Mouse (Mus musculus) lung, embryonic 14.5 days (tissue): Measurements from ENCODE around the gene Tnfrsf17. TPM values are rescaled to one million over a fixed set of nuclear protein-coding genes. Genes with fewer than 3 reads are reported as not detected.

Source experiments
- ATAC-seq: fragments of 200-750 bp; cut with Nextera tagmentation; 2 replicates; pipeline ENCODE4 v1.8.0; 2017; ENCODE audit warnings: mild to moderate bottlenecking, moderate TSS enrichment, moderate library complexity; ENCODE audit not compliant: insufficient read depth
- DNase-seq: peaks from one replicate; pipeline ENCODE4 v3.0.0-alpha.2; 2015
- H3K27ac ChIP-seq: fragments of 300-500 bp; sonication (generic); 2 replicates; pipeline ENCODE4 v1.5.1; 2014; ENCODE audit warnings: low read depth, mild to moderate bottlenecking, moderate library complexity
- H3K27me3 ChIP-seq: fragments of 300-500 bp; sonication (generic); 2 replicates; pipeline ENCODE4 v1.6.1; 2014; ENCODE audit warnings: low read length, control low read depth; ENCODE audit not compliant: insufficient read depth
- H3K36me3 ChIP-seq: fragments of 300-500 bp; sonication (generic); 2 replicates; pipeline ENCODE4 v1.6.1; 2014; ENCODE audit warnings: control low read depth; ENCODE audit not compliant: insufficient read depth
- H3K4me1 ChIP-seq: fragments of 300-500 bp; sonication (generic); 2 replicates; pipeline ENCODE4 v1.6.1; 2014; ENCODE audit warnings: antibody characterized with exemption, control low read depth; ENCODE audit not compliant: insufficient read depth
- H3K4me2 ChIP-seq: fragments of 300-500 bp; sonication (generic); 2 replicates; pipeline ENCODE4 v1.6.1; 2014; ENCODE audit warnings: mild to moderate bottlenecking
- H3K4me3 ChIP-seq: fragments of 300-500 bp; sonication (generic); 2 replicates; pipeline ENCODE4 v1.5.1; 2014; ENCODE audit warnings: low read depth, low read length
- H3K9ac ChIP-seq: fragments of 300-500 bp; sonication (generic); 2 replicates; pipeline ENCODE4 v1.6.1; 2014
- H3K9me3 ChIP-seq: fragments of 300-500 bp; sonication (generic); 2 replicates; pipeline ENCODE4 v1.6.1; 2016; ENCODE audit warnings: low read depth, low read length, control low read depth
- CTCF ChIP-seq: IDR thresholded peaks from 2 replicates; pipeline ENCODE4 v1.5.1; 2016; ENCODE audit warnings: antibody characterized with exemption, low read depth
- WGBS: fragments of 180-500 bp; shearing (Covaris S2); extraction: QIAGEN DNeasy Blood & Tissue Kit; methylation state at CpG from one replicate; pipeline ENCODE4 v1.1.7; 2014; 5-methylcytosine and 5-hydroxymethylcytosine counted together
- polyA plus RNA-seq: library from polyadenylated mRNA; unstranded; fragments of >200 nt; fragmentation: Nextera tagmentation; extraction: Ambion mirVana; gene quantifications from 2 replicates; pipeline ENCODE4 v1.2.1, GENCODE M21; 2014

Gene Tnfrsf17
- polyA plus RNA-seq = not detected in 2 replicates

- no peak within 1 kb of the TSS for H3K27ac ChIP-seq
- H3K36me3 ChIP-seq = no peaks in the 10 kb centered on the region
- H3K4me3 ChIP-seq = no peak within 1 kb of the TSS
- ATAC-seq (no peak), DNase-seq (no peak)
- no peak within 1 kb of the TSS for H3K9ac ChIP-seq
- TF ChIP-seq CTCF = no peak
- 75% methylated on average over 7 of the region's 7 CpGs for WGBS
- no peak within 1 kb of the TSS for H3K4me2 ChIP-seq
- H3K4me1 ChIP-seq = no peaks in the 10 kb centered on the region
- no peaks in the 10 kb centered on the region for H3K9me3 ChIP-seq
- H3K27me3 ChIP-seq = no peaks in the 10 kb centered on the region
Observed at GRCm38 (mm10) chr16:11313512-11313911, at the start of gene Tnfrsf17. TSS of gene Tnfrsf17 (plus strand) at chr16:11313812.

- no peak for ATAC-seq
- WGBS = 82% methylated on average over 2 of the region's 2 CpGs
Observed at GRCm38 (mm10) chr16:11266556-11266955, 47.1 kb upstream of the Tnfrsf17 start.

GRCm38 (mm10) chr16:11269808-11270207, 43.8 kb upstream of the Tnfrsf17 start:
- no peak for TF ChIP-seq CTCF
- Histone ChIP-seq H3K27me3 (no peaks in the 10 kb centered on the region), H3K36me3 (no peaks in the 10 kb centered on the region), H3K9me3 (no peaks in the 10 kb centered on the region), H3K4me2 (no peak overlapping the region), H3K4me1 (no peaks in the 10 kb centered on the region), H3K9ac (no peak overlapping the region), H3K4me3 (no peak overlapping the region), H3K27ac (no peak overlapping the region)
- WGBS = 24% methylated on average over 6 of the region's 6 CpGs
- ATAC-seq (no peak), DNase-seq (no peak)

More at GRCm38 (mm10) chr16:11266556-11266955, 47.1 kb upstream of the Tnfrsf17 start:
- Histone ChIP-seq H3K4me3 (no peak overlapping the region), H3K27me3 (no peaks in the 10 kb centered on the region), H3K36me3 (no peaks in the 10 kb centered on the region), H3K4me1 (no peaks in the 10 kb centered on the region), H3K9ac (no peak overlapping the region), H3K4me2 (no peak overlapping the region), H3K9me3 (no peaks in the 10 kb centered on the region), H3K27ac (no peak overlapping the region)
- DNase-seq = no peak
- no peak for TF ChIP-seq CTCF

- no peak overlapping the region for H3K9ac ChIP-seq
- no peak overlapping the region for H3K4me2 ChIP-seq
- ATAC-seq (no peak), DNase-seq (no peak)
- H3K4me3 ChIP-seq = no peak overlapping the region
- no peak overlapping the region for H3K27ac ChIP-seq
- no peaks in the 10 kb centered on the region for H3K4me1 ChIP-seq
- no peaks in the 10 kb centered on the region for H3K9me3 ChIP-seq
- 70% methylated on average over 2 of the region's 2 CpGs for WGBS
- H3K27me3 ChIP-seq = no peaks in the 10 kb centered on the region
- TF ChIP-seq CTCF = no peak
- H3K36me3 ChIP-seq = no peaks in the 10 kb centered on the region
Observed at GRCm38 (mm10) chr16:11270642-11271041, 43.0 kb upstream of the Tnfrsf17 start.

- Histone ChIP-seq H3K4me2 (no peak overlapping the region), H3K4me1 (no peaks in the 10 kb centered on the region), H3K9ac (no peak overlapping the region), H3K4me3 (no peak overlapping the region), H3K9me3 (no peaks in the 10 kb centered on the region), H3K27ac (no peak overlapping the region), H3K27me3 (no peaks in the 10 kb centered on the region), H3K36me3 (no peaks in the 10 kb centered on the region)
- DNase-seq = no peak
- no peak for ATAC-seq
- no peak for TF ChIP-seq CTCF
Observed at GRCm38 (mm10) chr16:11271073-11271472, 42.5 kb upstream of the Tnfrsf17 start.

- DNase-seq (no peak), ATAC-seq (no peak)
- H3K9ac ChIP-seq = no peak overlapping the region
- H3K27me3 ChIP-seq = no peaks in the 10 kb centered on the region
- no peak overlapping the region for H3K4me2 ChIP-seq
- H3K4me1 ChIP-seq = no peaks in the 10 kb centered on the region
- WGBS = 66% methylated on average over 3 of the region's 3 CpGs
- no peak overlapping the region for H3K4me3 ChIP-seq
- H3K9me3 ChIP-seq = no peaks in the 10 kb centered on the region
- no peak for TF ChIP-seq CTCF
- H3K27ac ChIP-seq = no peak overlapping the region
- no peaks in the 10 kb centered on the region for H3K36me3 ChIP-seq
Observed at GRCm38 (mm10) chr16:11276888-11277287, 36.7 kb upstream of the Tnfrsf17 start.

GRCm38 (mm10) chr16:11278778-11279177, 34.8 kb upstream of the Tnfrsf17 start:
- no peaks in the 10 kb centered on the region for H3K4me1 ChIP-seq
- H3K27me3 ChIP-seq = no peaks in the 10 kb centered on the region
- no peaks in the 10 kb centered on the region for H3K9me3 ChIP-seq
- H3K27ac ChIP-seq = no peak overlapping the region
- no peak overlapping the region for H3K9ac ChIP-seq
- no peak for TF ChIP-seq CTCF
- ATAC-seq (no peak), DNase-seq (no peak)
- WGBS = 65% methylated on average over 6 of the region's 6 CpGs
- H3K4me3 ChIP-seq = no peak overlapping the region
- H3K4me2 ChIP-seq = no peak overlapping the region
- no peaks in the 10 kb centered on the region for H3K36me3 ChIP-seq

GRCm38 (mm10) chr16:11282655-11283232, 30.9 kb upstream of the Tnfrsf17 start:
- ATAC-seq (no peak), DNase-seq (no peak)
- H3K9ac ChIP-seq = no peak overlapping the region
- H3K27me3 ChIP-seq = no peaks in the 10 kb centered on the region
- no peaks in the 10 kb centered on the region for H3K4me1 ChIP-seq
- H3K36me3 ChIP-seq = no peaks in the 10 kb centered on the region
- no peaks in the 10 kb centered on the region for H3K9me3 ChIP-seq
- no peak overlapping the region for H3K27ac ChIP-seq
- no peak overlapping the region for H3K4me3 ChIP-seq
- H3K4me2 ChIP-seq = no peak overlapping the region
- no peak for TF ChIP-seq CTCF
- WGBS = 73% methylated on average over 5 of the region's 5 CpGs
